Mouse (Mus musculus): Measurements from ENCODE around the gene Cpt1c.

DNA sequence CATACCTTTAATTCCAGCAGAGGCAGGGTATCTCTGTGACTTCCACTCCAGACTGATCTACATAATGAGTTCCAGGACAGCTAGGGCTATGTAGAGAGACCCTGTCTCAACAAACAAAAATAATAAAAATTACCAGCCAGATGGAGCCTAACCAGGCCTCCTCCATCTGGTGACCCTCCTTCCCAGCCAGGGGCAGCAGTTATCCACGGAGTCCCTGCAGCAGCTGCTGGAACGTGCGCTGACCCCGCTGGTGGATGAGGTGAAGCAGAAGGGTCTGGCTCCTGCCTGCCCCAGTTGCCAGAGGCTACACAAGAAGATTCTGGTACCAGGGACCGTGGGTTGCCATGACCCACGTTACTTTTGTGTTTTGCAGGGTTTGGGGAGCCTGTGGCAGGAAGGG, 18.4 kb downstream of the Cpt1c start:
- TF ChIP-seq CTCF (IDR thresholded peaks at IDR 0.05; ENCODE audit: borderline replicate concordance, extremely low read depth, insufficient read depth, insufficient read length) (no peak), POLR2A (IDR thresholded peaks at IDR 0.05; ENCODE audit: borderline replicate concordance, extremely low read depth, insufficient read depth, insufficient read length, poor library complexity, severe bottlenecking) (no peak)
